Mouse (Mus musculus) liver, embryonic 15.5 days (tissue): ENCODE measurements at regions not wholly inside any gene's neighbourhood (a gene's known extent, or its start where the extent isn't known, plus 50 kb on each side); places are given as distances from the start of the nearest gene placed in this dataset. TPM values are rescaled to one million over a fixed set of nuclear protein-coding genes. Genes with fewer than 3 reads are reported as not detected.

ENCODE experiments used
- ATAC-seq: fragments of 200-750 bp; cut with Nextera tagmentation; 2 replicates; pipeline ENCODE4 v1.8.0; 2017; ENCODE audit warnings: moderate number of reproducible peaks, mild to moderate bottlenecking, moderate library complexity; ENCODE audit not compliant: insufficient read depth
- H3K27ac ChIP-seq: fragments of 300-500 bp; sonication (generic); replicated peaks from 2 replicates; pipeline ENCODE4 v1.5.1; 2015; ENCODE audit warnings: mild to moderate bottlenecking, inconsistent platforms
- H3K27me3 ChIP-seq: fragments of 300-500 bp; sonication (generic); 2 replicates; pipeline ENCODE4 v1.6.1; 2015; ENCODE audit warnings: mild to moderate bottlenecking, inconsistent platforms
- H3K36me3 ChIP-seq: fragments of 300-500 bp; sonication (generic); replicated peaks from 2 replicates; pipeline ENCODE4 v1.6.1; 2015; ENCODE audit warnings: moderate library complexity, mild to moderate bottlenecking, inconsistent platforms
- H3K4me1 ChIP-seq: fragments of 300-500 bp; sonication (generic); replicated peaks from 2 replicates; pipeline ENCODE4 v1.6.1; 2015; ENCODE audit warnings: inconsistent platforms
- H3K4me2 ChIP-seq: fragments of 300-500 bp; sonication (generic); 2 replicates; pipeline ENCODE4 v1.6.1; 2015; ENCODE audit warnings: moderate library complexity, mild to moderate bottlenecking, inconsistent platforms
- H3K4me3 ChIP-seq: fragments of 300-500 bp; sonication (generic); replicated peaks from 2 replicates; pipeline ENCODE4 v1.5.1; 2015; ENCODE audit warnings: mild to moderate bottlenecking, inconsistent platforms
- H3K9ac ChIP-seq: fragments of 300-500 bp; sonication (generic); 2 replicates; pipeline ENCODE4 v1.6.1; 2015; ENCODE audit warnings: moderate library complexity, mild to moderate bottlenecking, inconsistent platforms
- H3K9me3 ChIP-seq: fragments of 300-500 bp; sonication (generic); replicated peaks from 2 replicates; pipeline ENCODE4 v1.6.1; 2016; ENCODE audit warnings: inconsistent platforms
- WGBS: fragments of 180-500 bp; shearing (Covaris S2); methylation state at CpG from one replicate; pipeline ENCODE4 v1.1.7; 2015; ENCODE audit warnings: mixed read lengths; ENCODE audit not compliant: insufficient replicate concordance; 5-methylcytosine and 5-hydroxymethylcytosine counted together
- microRNA-seq: library from miRNA; unstranded; fragments of <30 nt; microRNA quantifications from one replicate; pipeline ENCODE4, GENCODE M21; 2016

DNA sequence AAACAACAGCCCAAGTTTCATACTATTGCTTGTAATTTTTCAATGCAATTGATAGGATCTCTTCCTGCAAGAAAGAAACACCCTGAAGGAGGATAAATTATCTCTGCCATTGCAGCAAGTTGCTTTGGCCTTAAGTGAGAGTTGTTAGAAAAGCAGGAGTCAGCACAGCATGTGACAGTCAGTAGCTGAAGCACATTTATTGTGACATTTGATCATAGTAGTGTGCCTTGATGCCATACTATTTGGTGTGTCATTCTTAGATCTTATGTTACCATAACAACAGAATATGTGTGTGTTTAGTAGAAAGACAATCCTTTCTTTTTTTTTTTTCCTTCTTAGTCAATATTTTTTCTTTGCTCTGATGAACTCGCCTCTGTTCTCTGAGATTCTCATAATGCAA is 115.5 kb upstream of the Tusc1 start:
- Histone ChIP-seq H3K27me3 (no peaks in the 10 kb centered on the region), H3K4me2 (no peak overlapping the region), H3K36me3 (no peaks in the 10 kb centered on the region), H3K9ac (no peak overlapping the region), H3K4me1 (no peaks in the 10 kb centered on the region), H3K9me3 (no peaks in the 10 kb centered on the region), H3K27ac (no peak overlapping the region), H3K4me3 (no peak overlapping the region)
- ATAC-seq, result no peak
- 67% methylated on average over 1 of the region's 1 CpGs for WGBS

DNA sequence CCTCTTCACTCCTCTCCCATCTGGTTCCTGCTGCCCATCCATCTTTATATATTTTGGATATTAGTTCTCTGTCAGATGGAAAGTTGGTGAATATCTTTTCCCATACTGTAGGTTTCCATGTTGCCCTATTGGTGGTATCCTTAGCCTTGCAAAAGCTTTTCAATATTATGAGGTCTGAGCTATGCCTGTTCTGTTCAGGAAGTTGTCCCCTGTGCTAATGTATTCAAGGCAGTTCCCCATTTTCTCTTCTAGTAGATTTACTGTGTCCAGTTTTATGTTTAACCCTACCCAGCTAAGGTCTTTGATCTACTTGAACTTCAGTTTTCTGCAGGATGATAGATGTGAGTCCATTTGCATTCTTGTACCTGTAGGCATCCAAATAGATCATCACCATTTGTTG is 109.4 kb upstream of the Tusc1 start:
- no peak for ATAC-seq
- no peaks in the 10 kb centered on the region for H3K9me3 ChIP-seq

DNA sequence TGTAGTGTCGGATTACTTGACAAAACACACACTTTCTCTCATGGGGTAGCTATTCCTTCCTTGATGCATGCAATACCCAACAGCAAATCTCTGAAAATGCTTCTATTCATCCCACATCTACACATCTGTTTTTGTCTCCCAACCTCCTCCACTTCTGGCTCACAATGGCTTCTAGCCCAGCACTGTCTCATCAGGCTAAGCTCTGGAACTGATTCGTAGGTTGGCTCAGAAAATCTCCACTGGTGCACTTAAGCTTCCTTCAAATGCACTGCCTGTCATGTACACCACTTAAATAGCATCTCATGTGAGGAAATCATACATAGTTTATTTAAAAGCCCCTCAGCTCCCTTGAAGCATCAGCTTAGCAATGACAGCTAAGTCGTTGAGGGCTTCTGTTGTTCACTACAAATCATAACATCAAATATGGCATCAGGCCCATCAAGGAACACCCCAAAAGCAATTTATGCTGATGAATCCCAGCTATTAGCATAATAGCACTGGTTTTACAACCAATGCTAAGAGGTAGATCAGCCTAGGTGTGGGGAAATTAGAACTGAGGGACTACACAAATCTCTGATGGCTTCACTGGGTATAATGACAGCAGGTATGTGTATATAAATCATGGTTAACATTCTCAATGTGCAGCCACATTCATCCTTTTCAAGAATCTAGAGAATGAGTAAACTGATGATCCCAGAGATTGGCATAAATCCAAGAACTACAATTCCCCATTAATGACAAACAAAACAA is 103.5 kb upstream of the Tusc1 start:
- Histone ChIP-seq H3K4me3 (no peak overlapping the region), H3K36me3 (no peaks in the 10 kb centered on the region), H3K9me3 (no peaks in the 10 kb centered on the region), H3K4me2 (no peak overlapping the region), H3K4me1 (no peaks in the 10 kb centered on the region), H3K27ac (no peak overlapping the region), H3K27me3 (no peaks in the 10 kb centered on the region), H3K9ac (no peak overlapping the region)
- no peak for ATAC-seq
- WGBS, result 60% methylated on average over 3 of the region's 3 CpGs

More for the DNA sequence above, 109.4 kb upstream of the Tusc1 start:
- Histone ChIP-seq H3K4me2 (no peak overlapping the region), H3K4me1 (no peaks in the 10 kb centered on the region), H3K4me3 (no peak overlapping the region), H3K9ac (no peak overlapping the region), H3K36me3 (no peaks in the 10 kb centered on the region), H3K27ac (no peak overlapping the region), H3K27me3 (no peaks in the 10 kb centered on the region)

DNA sequence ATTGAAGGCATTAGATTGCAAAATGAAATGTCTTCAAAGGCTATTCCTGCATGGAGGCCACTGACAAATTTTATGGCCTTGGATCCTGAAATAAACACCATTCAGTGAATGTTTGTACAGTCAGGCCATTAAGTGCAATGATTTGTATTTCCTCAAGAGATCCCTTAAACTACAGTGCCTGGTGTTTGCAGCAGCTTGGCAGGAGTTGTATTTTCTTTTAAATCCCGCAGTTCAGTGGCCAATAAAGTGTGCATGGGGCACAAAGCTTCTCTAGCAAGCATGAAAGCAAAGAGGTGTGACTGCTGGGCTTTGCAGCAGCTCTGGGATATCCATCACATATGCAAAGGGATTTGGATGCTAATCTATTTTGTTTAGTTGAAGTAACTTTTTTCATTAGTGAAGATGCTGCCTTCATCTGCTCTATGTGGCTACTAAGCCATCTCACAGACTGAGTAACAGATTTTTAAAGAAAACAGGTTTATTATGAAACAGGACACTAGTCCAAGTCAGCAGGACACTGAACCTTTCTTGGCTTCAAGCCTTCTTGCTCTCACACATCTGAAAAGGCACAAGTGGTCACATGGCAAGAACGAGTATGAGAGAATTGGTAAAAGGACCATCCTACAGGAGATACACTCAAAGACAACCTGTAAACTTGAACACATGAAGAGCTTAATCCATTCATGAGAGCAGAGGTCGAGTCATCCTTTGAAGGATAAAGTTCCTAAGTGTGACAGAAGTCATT is 102.2 kb upstream of the Tusc1 start:
- no peaks in the 10 kb centered on the region for H3K9me3 ChIP-seq
- H3K36me3 ChIP-seq, result no peaks in the 10 kb centered on the region
- H3K4me3 ChIP-seq, result no peak overlapping the region
- ATAC-seq, result no peak
- H3K27me3 ChIP-seq, result no peaks in the 10 kb centered on the region
- 37% methylated on average over 3 of the region's 3 CpGs for WGBS
- no peak overlapping the region for H3K9ac ChIP-seq
- no peak overlapping the region for H3K27ac ChIP-seq
- H3K4me1 ChIP-seq, result no peaks in the 10 kb centered on the region
- no peak overlapping the region for H3K4me2 ChIP-seq

DNA sequence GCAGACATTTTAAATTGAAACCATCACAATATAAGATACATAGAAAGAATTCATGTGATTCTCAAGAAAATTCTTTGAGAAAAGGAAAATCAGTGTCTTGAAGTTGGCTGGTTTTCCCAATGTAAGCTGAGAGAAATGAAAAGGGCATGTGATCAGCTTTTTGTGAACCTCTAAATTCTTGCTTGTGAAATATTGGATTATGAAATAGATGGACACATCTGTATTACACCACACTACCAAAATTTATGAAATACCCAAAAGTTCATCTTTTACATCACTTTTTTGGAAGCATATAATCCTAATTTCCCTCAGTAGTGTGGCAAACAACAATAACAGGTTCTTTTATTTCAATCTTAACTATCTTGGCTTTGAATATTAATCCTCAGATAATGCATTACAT is 77.4 kb upstream of the Tusc1 start:
- no peak for ATAC-seq
- no peaks in the 10 kb centered on the region for H3K36me3 ChIP-seq

DNA sequence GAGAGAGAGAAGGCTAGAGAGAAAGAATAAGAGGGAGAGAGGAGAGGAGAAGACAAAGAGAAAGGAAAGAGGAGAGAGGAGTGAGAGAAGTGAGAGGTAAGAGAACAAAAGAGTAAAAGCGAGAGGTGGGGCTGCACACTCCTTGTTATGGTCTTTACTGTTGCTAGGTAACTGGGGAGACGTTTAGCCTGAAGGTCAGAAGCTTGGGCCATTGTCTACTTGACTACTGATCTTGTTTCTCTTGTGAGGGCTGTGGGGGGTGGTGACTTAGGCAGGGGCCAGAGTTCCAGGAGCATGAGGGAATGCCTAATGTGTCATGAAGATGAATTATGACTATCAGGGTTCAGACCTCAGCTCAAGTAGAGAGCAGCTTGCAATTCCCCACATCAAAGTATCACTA is 71.6 kb upstream of the Tusc1 start:
- no peak overlapping the region for H3K9ac ChIP-seq
- no peak overlapping the region for H3K4me3 ChIP-seq
- H3K9me3 ChIP-seq, result no peaks in the 10 kb centered on the region
- no peak for ATAC-seq
- no peaks in the 10 kb centered on the region for H3K36me3 ChIP-seq
- H3K27ac ChIP-seq, result no peak overlapping the region
- H3K27me3 ChIP-seq, result no peaks in the 10 kb centered on the region
- no peaks in the 10 kb centered on the region for H3K4me1 ChIP-seq
- WGBS, result 45% methylated on average over 2 of the region's 2 CpGs
- no peak overlapping the region for H3K4me2 ChIP-seq

More for the DNA sequence above, 77.4 kb upstream of the Tusc1 start:
- no peak overlapping the region for H3K4me3 ChIP-seq
- no peak overlapping the region for H3K9ac ChIP-seq
- no peaks in the 10 kb centered on the region for H3K4me1 ChIP-seq
- no peaks in the 10 kb centered on the region for H3K9me3 ChIP-seq
- no peaks in the 10 kb centered on the region for H3K27me3 ChIP-seq
- H3K27ac ChIP-seq, result no peak overlapping the region
- no peak overlapping the region for H3K4me2 ChIP-seq

DNA sequence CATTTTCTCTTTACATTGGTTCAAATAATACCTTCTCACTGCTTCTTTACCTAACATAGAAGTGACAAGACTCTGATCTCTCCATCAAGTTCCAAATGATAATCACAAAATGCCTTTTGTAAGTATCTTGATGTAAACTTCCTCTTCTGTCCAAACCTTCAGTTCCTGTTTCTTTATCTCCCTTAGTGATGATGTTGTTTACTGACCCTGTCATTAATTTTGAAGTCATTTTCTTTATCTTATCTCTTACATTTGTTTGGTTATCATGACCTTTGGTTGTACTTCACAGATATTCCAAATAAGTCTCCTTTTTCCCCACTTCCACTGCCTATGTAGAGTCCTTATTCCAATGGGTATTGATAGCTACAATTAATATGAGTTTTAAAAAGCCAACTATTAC is 65.3 kb upstream of the Tusc1 start:
- H3K4me2 ChIP-seq, result no peak overlapping the region
- H3K9me3 ChIP-seq, result no peaks in the 10 kb centered on the region
- no peaks in the 10 kb centered on the region for H3K27me3 ChIP-seq
- no peaks in the 10 kb centered on the region for H3K4me1 ChIP-seq
- ATAC-seq, result no peak
- H3K36me3 ChIP-seq, result no peaks in the 10 kb centered on the region
- no peak overlapping the region for H3K9ac ChIP-seq
- no peak overlapping the region for H3K4me3 ChIP-seq
- no peak overlapping the region for H3K27ac ChIP-seq

Small RNA genes in the stretch of these regions (microRNA-seq; reads per million reads assigned to microRNA genes)
- not detected for gene Gm22619
